Mouse (Mus musculus) CH12.LX (cell line): ENCODE results near the gene Pdzrn4. TPM values are rescaled to one million over a fixed set of nuclear protein-coding genes. Genes with fewer than 3 reads are reported as not detected.

Experiments
- DNase-seq: peaks from one replicate; pipeline ENCODE4 v3.0.0-alpha.2; 2013; ENCODE audit errors: extremely low read depth
- H3K27ac ChIP-seq: 2 replicates; pipeline ENCODE4 v1.5.1; 2012; ENCODE audit warnings: low read depth, mild to moderate bottlenecking, control low read depth, moderate library complexity; ENCODE audit not compliant: insufficient read depth
- H3K27me3 ChIP-seq: replicated peaks from 2 replicates; pipeline ENCODE3; 2012; ENCODE audit warnings: inconsistent platforms
- H3K36me3 ChIP-seq, 2 experiments: replicated peaks in 1 of 2; 2 replicates each; pipeline versions ENCODE3 to v1.6.1; 2012; ENCODE audit warnings: inconsistent platforms in 1 of 2, low read length in 1 of 2, mild to moderate bottlenecking in 1 of 2, mixed read lengths in 1 of 2, moderate library complexity in 1 of 2; ENCODE audit not compliant: control insufficient read depth in 1 of 2, insufficient read depth in 1 of 2
- H3K4me1 ChIP-seq, 2 experiments: 2 replicates each; pipeline ENCODE4 v1.6.1; 2012; ENCODE audit warnings: inconsistent platforms in 1 of 2, moderate library complexity in 1 of 2; ENCODE audit not compliant: insufficient read depth in 2 of 2, control insufficient read depth in 1 of 2
- H3K4me2 ChIP-seq: 2 replicates; pipeline ENCODE4 v1.6.1; 2012; ENCODE audit warnings: low read depth, mild to moderate bottlenecking, control low read depth; ENCODE audit not compliant: poor library complexity, insufficient read depth, severe bottlenecking
- H3K4me3 ChIP-seq, 3 experiments: fragments of 150-350 bp in 1 of 3; sonication (generic) in 1 of 3; replicated peaks in 1 of 3; 2 replicates each; pipeline versions ENCODE3 to v1.5.1; 2011 to 2012; ENCODE audit warnings: low read depth in 2 of 3, low read length in 2 of 3, mild to moderate bottlenecking in 2 of 3, moderate library complexity in 2 of 3, control low read depth in 1 of 3, improper control_type of control experiment in 1 of 3, inconsistent platforms in 1 of 3, mixed read lengths in 1 of 3; ENCODE audit not compliant: poor library complexity in 1 of 3
- H3K79me2 ChIP-seq: replicated peaks from 2 replicates; pipeline ENCODE4 v1.6.1; 2012; ENCODE audit warnings: mild to moderate bottlenecking, moderate library complexity; ENCODE audit not compliant: control insufficient read depth, poor library complexity, insufficient read depth, severe bottlenecking; ENCODE audit errors: extremely low read depth
- H3K9ac ChIP-seq: 2 replicates; pipeline ENCODE4 v1.6.1; 2012; ENCODE audit warnings: low read depth, mild to moderate bottlenecking, control low read depth, moderate library complexity; ENCODE audit not compliant: insufficient read depth
- H3K9me3 ChIP-seq: replicated peaks from 2 replicates; pipeline ENCODE3; 2012; ENCODE audit warnings: low read length, inconsistent platforms, mixed read lengths
- CTCF ChIP-seq, 2 experiments: IDR thresholded peaks in 1 of 2; conservative IDR thresholded peaks in 1 of 2; 2 replicates each; pipeline ENCODE4 v1.5.1; 2011 to 2012; ENCODE audit warnings: low read depth in 2 of 2, low read length in 2 of 2, improper control_type of control experiment in 1 of 2, inconsistent platforms in 1 of 2, mild to moderate bottlenecking in 1 of 2, moderate library complexity in 1 of 2
- ELF1 ChIP-seq: IDR thresholded peaks from 2 replicates; pipeline ENCODE4 v1.6.1; 2014; ENCODE audit warnings: low read depth, mild to moderate bottlenecking, inconsistent platforms, low read length, improper control_type of control experiment
- ETS1 ChIP-seq: conservative IDR thresholded peaks from 2 replicates; pipeline ENCODE4 v1.6.1; 2012; ENCODE audit warnings: low read depth, mild to moderate bottlenecking, inconsistent platforms, low read length, improper control_type of control experiment, moderate library complexity
- HCFC1 ChIP-seq: IDR thresholded peaks from 2 replicates; pipeline ENCODE4 v1.6.1; 2012; ENCODE audit warnings: low read depth, mild to moderate bottlenecking, inconsistent platforms, low read length, improper control_type of control experiment
- IRF4 ChIP-seq: IDR thresholded peaks from 2 replicates; pipeline ENCODE4 v1.6.1; 2014; ENCODE audit warnings: low read depth, mild to moderate bottlenecking, inconsistent platforms, low read length, improper control_type of control experiment
- JUN ChIP-seq: IDR thresholded peaks from 2 replicates; pipeline ENCODE4 v1.6.1; 2011; ENCODE audit warnings: low read depth, mild to moderate bottlenecking, low read length, improper control_type of control experiment, moderate library complexity; ENCODE audit not compliant: insufficient read depth
- JUND ChIP-seq: conservative IDR thresholded peaks from 2 replicates; pipeline ENCODE4 v1.6.1; 2011; ENCODE audit warnings: low read depth, low read length, improper control_type of control experiment
- KAT2A ChIP-seq: IDR thresholded peaks from 2 replicates; pipeline ENCODE4 v1.6.1; 2012; ENCODE audit warnings: low read length, improper control_type of control experiment, inconsistent platforms; ENCODE audit not compliant: insufficient replicate concordance
- MAFK ChIP-seq: IDR thresholded peaks from 2 replicates; pipeline ENCODE4 v1.6.1; 2011; ENCODE audit warnings: low read length, improper control_type of control experiment; ENCODE audit not compliant: insufficient replicate concordance
- MAX ChIP-seq: IDR thresholded peaks from 2 replicates; pipeline ENCODE4 v1.6.1; 2011; ENCODE audit warnings: low read length, improper control_type of control experiment
- MAZ ChIP-seq: IDR thresholded peaks from 2 replicates; pipeline ENCODE4 v1.6.1; 2012; ENCODE audit warnings: low read depth, mild to moderate bottlenecking, inconsistent platforms, low read length, improper control_type of control experiment, moderate library complexity
- MEF2A ChIP-seq: IDR thresholded peaks from 2 replicates; pipeline ENCODE4 v1.6.1; 2014; ENCODE audit warnings: low read depth, mild to moderate bottlenecking, inconsistent platforms, low read length, improper control_type of control experiment, borderline replicate concordance
- MYC ChIP-seq: IDR thresholded peaks from 2 replicates; pipeline ENCODE4 v1.6.1; 2011; ENCODE audit warnings: low read depth, mild to moderate bottlenecking, improper control_type of control experiment, low read length
- NELFE ChIP-seq: IDR thresholded peaks from 2 replicates; pipeline ENCODE4 v1.6.1; 2011; ENCODE audit warnings: low read depth, low read length, improper control_type of control experiment
- NRF1 ChIP-seq: IDR thresholded peaks from 2 replicates; pipeline ENCODE4 v1.6.1; 2014; ENCODE audit warnings: low read depth, mild to moderate bottlenecking, inconsistent platforms, low read length, improper control_type of control experiment, moderate library complexity
- PAX5 ChIP-seq: IDR thresholded peaks from 2 replicates; pipeline ENCODE4 v1.6.1; 2012; ENCODE audit warnings: low read length, inconsistent platforms, mixed read lengths
- POLR2AphosphoS2 ChIP-seq: IDR thresholded peaks from 2 replicates; pipeline ENCODE4 v1.6.1; 2011; ENCODE audit warnings: low read depth, low read length, improper control_type of control experiment
- RAD21 ChIP-seq: IDR thresholded peaks from 2 replicates; pipeline ENCODE4 v1.6.1; 2011; ENCODE audit warnings: low read depth, mild to moderate bottlenecking, low read length, improper control_type of control experiment, moderate library complexity
- SMC3 ChIP-seq: IDR thresholded peaks from 2 replicates; pipeline ENCODE4 v1.6.1; 2011; ENCODE audit warnings: low read depth, low read length, improper control_type of control experiment
- USF1 ChIP-seq: IDR thresholded peaks from 2 replicates; pipeline ENCODE4 v1.6.1; 2014; ENCODE audit warnings: low read depth, mild to moderate bottlenecking, inconsistent platforms, low read length, improper control_type of control experiment
- ZMIZ1 ChIP-seq: IDR thresholded peaks from 2 replicates; pipeline ENCODE4 v1.6.1; 2012; ENCODE audit warnings: low read depth, mild to moderate bottlenecking, inconsistent platforms, low read length, improper control_type of control experiment
- ZNF384 ChIP-seq: IDR thresholded peaks from 2 replicates; pipeline ENCODE4 v1.6.1; 2012; ENCODE audit warnings: low read depth, low read length, improper control_type of control experiment, inconsistent platforms
- dilution Hi-C: fragments of 300-500 bp; cut with MboI; formaldehyde crosslinking; loops from 2 replicates; pipeline ENCODE4 v1.14.3; 2020; ENCODE audit warnings: low sequenced_read_pairs; ENCODE audit not compliant: extremely low pct_unique_long_range_greater_than_20kb, extremely low pct_ligation_motif_present
- in situ Hi-C: fragments of 300-500 bp; cut with MboI; formaldehyde crosslinking; loops from 3 replicates; pipeline ENCODE4 v1.14.3; 2019; ENCODE audit warnings: low sequenced_read_pairs, low pct_ligation_motif_present, low pct_unique_long_range_greater_than_20kb, mixed read lengths
- polyA plus RNA-seq: library from polyadenylated mRNA; unstranded; fragments of >175 nt; gene quantifications from 2 replicates; pipeline ENCODE4 v1.2.1, GENCODE M21; 2012; ENCODE audit warnings: low read depth; ENCODE audit not compliant: insufficient read length
- total RNA-seq, 2 experiments: library from RNA; depleted of rRNA; stranded (reverse); fragments of 300-350 nt in 1 of 2; fragments of >200 nt in 1 of 2; gene quantifications; 2 replicates each; pipeline ENCODE4 v1.2.3; 2012 to 2014

The Pdzrn4 gene
- total and polyA plus RNA-seq, 3 experiments = not detected

DNA sequence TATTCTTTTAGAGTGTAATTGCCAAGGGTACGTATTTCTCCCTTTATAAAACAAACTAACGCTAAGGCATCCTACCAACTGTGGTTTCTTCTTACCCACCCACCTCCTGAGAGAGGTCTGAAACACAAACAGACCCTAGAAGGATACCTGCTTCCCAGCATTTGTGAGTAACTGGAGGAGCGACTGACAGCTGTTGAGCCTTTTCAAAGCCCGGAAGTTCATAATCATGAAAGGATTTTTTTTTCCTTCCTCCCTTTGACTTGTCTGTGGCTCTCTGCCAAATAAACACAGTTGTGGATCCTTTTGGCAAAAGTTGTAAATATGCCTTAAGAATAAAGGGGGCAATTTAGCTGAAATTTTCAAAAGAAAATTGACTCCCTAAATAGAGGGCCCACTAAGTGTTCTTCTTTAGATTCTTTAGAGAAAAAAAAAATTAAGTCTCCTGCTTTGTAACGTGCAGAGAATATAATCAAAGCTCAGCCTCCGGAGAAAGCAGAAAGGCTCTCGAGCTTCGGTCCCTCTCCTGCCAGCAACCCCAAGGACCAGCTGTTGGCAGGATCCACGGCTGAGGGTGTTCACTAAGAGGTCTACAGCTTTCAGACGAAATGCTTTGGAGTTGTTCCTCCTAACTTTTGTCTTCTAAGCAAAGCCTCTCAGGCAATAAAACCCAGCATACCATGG lies 299.7 kb downstream of the Pdzrn4 start:
- DNase-seq = no peak
- no peak overlapping the region for H3K4me3 ChIP-seq
- in situ Hi-C loops (no loop called here), dilution Hi-C loops (no loop called here)
- TF ChIP-seq NELFE (no peak), ETS1 (no peak), ZNF384 (no peak), JUND (no peak)
- no peak overlapping the region for H3K27ac ChIP-seq
- H3K9me3 ChIP-seq = peaks cover 67% of the 10 kb centered on the region
- no peaks in the 10 kb centered on the region for H3K27me3 ChIP-seq
- no peaks in the 10 kb centered on the region for H3K36me3 ChIP-seq
- H3K9ac ChIP-seq = no peak overlapping the region
- no peak overlapping the region for H3K4me2 ChIP-seq
- no peaks in the 10 kb centered on the region for H3K79me2 ChIP-seq
- H3K4me1 ChIP-seq = no peaks in the 10 kb centered on the region

DNA sequence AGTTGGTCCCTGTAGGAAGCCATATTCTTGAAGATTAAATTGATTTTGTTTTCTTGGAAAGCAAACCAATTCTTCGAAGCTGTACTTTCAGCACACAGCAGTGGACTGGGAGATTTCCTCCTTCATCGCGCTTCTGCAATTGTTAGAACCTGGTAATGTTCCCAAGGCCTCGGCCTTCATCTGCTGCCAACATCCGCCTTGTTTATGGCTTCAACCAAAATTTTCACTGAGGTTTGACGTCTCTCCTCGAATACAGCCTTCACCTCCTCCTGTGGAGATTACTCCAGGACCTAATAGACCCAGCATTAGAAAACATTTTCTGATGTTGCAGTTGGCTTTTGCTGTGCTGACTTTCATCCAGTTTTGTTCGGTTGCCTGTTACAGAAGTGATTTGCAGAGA lies 307.5 kb downstream of the Pdzrn4 start:
- Histone ChIP-seq H3K27me3 (no peaks in the 10 kb centered on the region), H3K9ac (no peak overlapping the region), H3K4me3 (no peak overlapping the region), H3K79me2 (no peaks in the 10 kb centered on the region), H3K27ac (no peak overlapping the region), H3K36me3 (no peaks in the 10 kb centered on the region), H3K9me3 (peaks cover 61% of the 10 kb centered on the region), H3K4me2 (no peak overlapping the region), H3K4me1 (no peaks in the 10 kb centered on the region)
- DNase-seq = no peak
- TF ChIP-seq MYC = no peak
- no peak for TF ChIP-seq NELFE
- no peak for TF ChIP-seq RAD21
- TF ChIP-seq POLR2AphosphoS2 = no peak
- no peak for TF ChIP-seq MAX
- no peak for TF ChIP-seq HCFC1
- no peak for TF ChIP-seq KAT2A
- TF ChIP-seq SMC3 = no peak
- TF ChIP-seq MAZ = no peak
- TF ChIP-seq USF1 = no peak
- no peak for TF ChIP-seq MAFK
- no peak for TF ChIP-seq CTCF (conservative IDR thresholded peaks at IDR 0.05 in 1 of 2, IDR thresholded peaks at IDR 0.05 in 1 of 2; ENCODE audit: low read depth in 2 of 2, low read length in 2 of 2)
- no peak for TF ChIP-seq ZMIZ1
- TF ChIP-seq ELF1 = no peak
- TF ChIP-seq JUN = no peak
- TF ChIP-seq ETS1 = no peak
- TF ChIP-seq NRF1 = no peak
- TF ChIP-seq IRF4 = no peak
- no peak for TF ChIP-seq MEF2A
- TF ChIP-seq PAX5 = no peak
- in situ Hi-C loops (no loop called here), dilution Hi-C loops (no loop called here)
